Mouse (Mus musculus) embryonic facial prominence, embryonic 11.5 days (tissue): ENCODE measurements at regions not wholly inside any gene's neighbourhood (a gene's known extent, or its start where the extent isn't known, plus 50 kb on each side); places are given as distances from the start of the nearest gene placed in this dataset.

Experiments
- ATAC-seq: fragments of 200-750 bp; cut with Nextera tagmentation; replicated peaks from 2 replicates; pipeline ENCODE4 v1.8.0; 2017; ENCODE audit warnings: low read depth; ENCODE audit not compliant: insufficient number of reproducible peaks, low FRiP score, low TSS enrichment
- DNase-seq: peaks from one replicate; pipeline ENCODE4 v3.0.0-alpha.2; 2015; ENCODE audit warnings: low spot score
- H3K27ac ChIP-seq: fragments of 300-500 bp; sonication (generic); replicated peaks from 2 replicates; pipeline ENCODE4 v1.5.1; 2014; ENCODE audit warnings: mild to moderate bottlenecking, low read depth, low read length, control low read depth
- H3K27me3 ChIP-seq: fragments of 300-500 bp; sonication (generic); 2 replicates; pipeline ENCODE4 v1.6.1; 2014; ENCODE audit warnings: mild to moderate bottlenecking, low read length, moderate library complexity, mixed read lengths; ENCODE audit not compliant: control insufficient read depth, insufficient read depth
- H3K36me3 ChIP-seq: fragments of 300-500 bp; sonication (generic); replicated peaks from 2 replicates; pipeline ENCODE4 v1.6.1; 2014; ENCODE audit warnings: low read depth, mild to moderate bottlenecking, low read length, moderate library complexity, mixed read lengths; ENCODE audit not compliant: control insufficient read depth, insufficient read depth
- H3K4me1 ChIP-seq: fragments of 300-500 bp; sonication (generic); 2 replicates; pipeline ENCODE4 v1.6.1; 2014; ENCODE audit warnings: low read length, mixed read lengths; ENCODE audit not compliant: control insufficient read depth, insufficient read depth
- H3K4me2 ChIP-seq: fragments of 300-500 bp; sonication (generic); 2 replicates; pipeline ENCODE4 v1.6.1; 2014; ENCODE audit warnings: low read depth, mild to moderate bottlenecking, control low read depth, low read length, moderate library complexity
- H3K4me3 ChIP-seq: fragments of 300-500 bp; sonication (generic); 2 replicates; pipeline ENCODE4 v1.5.1; 2014; ENCODE audit warnings: low read depth, low read length, control low read depth
- H3K9ac ChIP-seq: fragments of 300-500 bp; sonication (generic); replicated peaks from 2 replicates; pipeline ENCODE4 v1.6.1; 2014; ENCODE audit warnings: mild to moderate bottlenecking, control low read depth, low read length
- H3K9me3 ChIP-seq: fragments of 300-500 bp; sonication (generic); replicated peaks from 2 replicates; pipeline ENCODE4 v1.6.1; 2016; ENCODE audit warnings: mild to moderate bottlenecking, low read length, inconsistent platforms, mixed read lengths; ENCODE audit not compliant: control insufficient read depth
- WGBS: fragments of 180-500 bp; shearing (Covaris S2); extraction: QIAGEN DNeasy Blood & Tissue Kit; methylation state at CpG from one replicate; pipeline ENCODE4 v1.1.7; 2014; 5-methylcytosine and 5-hydroxymethylcytosine counted together

DNA sequence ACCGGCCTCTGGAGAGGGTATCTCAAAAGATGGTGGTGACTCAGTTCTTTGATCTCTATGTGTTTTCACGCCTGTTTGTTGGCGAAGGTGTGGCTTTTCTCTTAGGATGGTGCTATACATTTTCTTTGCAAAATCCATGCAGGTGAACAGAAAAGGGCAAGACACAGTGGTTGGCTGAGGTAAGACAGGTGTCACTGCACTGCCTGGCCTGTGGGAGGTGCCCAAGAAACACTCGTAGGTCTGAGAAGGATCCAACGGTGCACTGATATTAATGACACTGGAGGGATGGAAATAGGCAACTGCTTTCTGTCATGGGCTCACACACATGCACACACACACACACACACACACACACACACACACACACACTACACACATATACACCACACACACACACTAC is 283.1 kb downstream of the Vrk1 start:
- no peak overlapping the region for H3K9ac ChIP-seq
- no peaks in the 10 kb centered on the region for H3K27me3 ChIP-seq
- H3K4me1 ChIP-seq = no peaks in the 10 kb centered on the region
- no peak overlapping the region for H3K4me3 ChIP-seq
- H3K27ac ChIP-seq = no peak overlapping the region
- DNase-seq (no peak), ATAC-seq (no peak)
- H3K4me2 ChIP-seq = no peak overlapping the region
- no peaks in the 10 kb centered on the region for H3K36me3 ChIP-seq
- 68% methylated on average over 5 of the region's 5 CpGs for WGBS
- H3K9me3 ChIP-seq = no peaks in the 10 kb centered on the region

DNA sequence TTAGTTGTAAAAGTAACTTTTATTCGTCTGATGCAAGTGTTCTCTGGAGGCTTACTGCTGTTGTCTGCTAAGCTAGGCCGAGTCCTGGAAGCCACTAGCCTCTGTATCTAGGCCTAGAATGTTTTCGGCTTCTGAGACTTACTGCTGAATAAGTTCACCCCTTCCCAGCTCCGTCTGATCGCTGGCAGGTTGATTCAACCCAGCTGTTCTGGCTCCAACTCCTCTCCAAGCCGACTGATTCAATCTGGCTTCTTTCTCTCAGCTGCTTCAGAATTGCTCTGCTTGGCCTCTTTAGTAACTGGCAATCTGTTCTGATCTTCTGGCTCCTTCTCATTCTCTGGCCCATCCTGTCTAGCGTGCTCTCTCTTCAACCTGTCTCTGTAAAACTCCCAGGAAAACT is 285.6 kb downstream of the Vrk1 start:
- Histone ChIP-seq H3K27ac (no peak overlapping the region), H3K9me3 (no peaks in the 10 kb centered on the region), H3K27me3 (no peaks in the 10 kb centered on the region), H3K9ac (no peak overlapping the region), H3K4me1 (no peaks in the 10 kb centered on the region), H3K36me3 (no peaks in the 10 kb centered on the region), H3K4me2 (no peak overlapping the region), H3K4me3 (no peak overlapping the region)
- DNase-seq (peak; percentile 65), ATAC-seq (no peak)
- 53% methylated on average over 7 of the region's 7 CpGs for WGBS

DNA sequence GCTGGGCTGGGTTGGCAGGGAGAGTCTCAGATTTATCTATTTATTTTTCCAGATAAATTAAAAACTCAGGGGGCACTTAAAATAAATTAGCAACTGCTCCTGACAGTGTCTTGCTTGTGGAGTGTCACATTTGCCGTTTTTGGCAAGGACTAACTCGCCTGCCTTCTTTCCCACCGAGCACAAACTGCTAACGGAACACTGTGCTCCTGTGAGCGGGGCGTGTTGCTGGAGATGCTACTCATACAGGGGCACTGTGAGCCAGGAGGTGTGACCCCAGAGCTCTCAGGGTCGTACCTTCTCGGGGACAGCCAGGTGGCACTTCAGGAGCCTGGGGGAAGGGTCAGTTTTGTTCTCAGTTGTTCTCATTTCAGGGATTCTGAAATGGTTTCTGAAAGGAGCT is 292.6 kb downstream of the Vrk1 start:
- Histone ChIP-seq H3K36me3 (no peaks in the 10 kb centered on the region), H3K9me3 (no peaks in the 10 kb centered on the region), H3K4me2 (no peak overlapping the region), H3K4me1 (no peaks in the 10 kb centered on the region), H3K27me3 (no peaks in the 10 kb centered on the region), H3K4me3 (no peak overlapping the region), H3K27ac (no peak overlapping the region), H3K9ac (no peak overlapping the region)
- ATAC-seq (no peak), DNase-seq (no peak)
- WGBS = 68% methylated on average over 8 of the region's 8 CpGs

DNA sequence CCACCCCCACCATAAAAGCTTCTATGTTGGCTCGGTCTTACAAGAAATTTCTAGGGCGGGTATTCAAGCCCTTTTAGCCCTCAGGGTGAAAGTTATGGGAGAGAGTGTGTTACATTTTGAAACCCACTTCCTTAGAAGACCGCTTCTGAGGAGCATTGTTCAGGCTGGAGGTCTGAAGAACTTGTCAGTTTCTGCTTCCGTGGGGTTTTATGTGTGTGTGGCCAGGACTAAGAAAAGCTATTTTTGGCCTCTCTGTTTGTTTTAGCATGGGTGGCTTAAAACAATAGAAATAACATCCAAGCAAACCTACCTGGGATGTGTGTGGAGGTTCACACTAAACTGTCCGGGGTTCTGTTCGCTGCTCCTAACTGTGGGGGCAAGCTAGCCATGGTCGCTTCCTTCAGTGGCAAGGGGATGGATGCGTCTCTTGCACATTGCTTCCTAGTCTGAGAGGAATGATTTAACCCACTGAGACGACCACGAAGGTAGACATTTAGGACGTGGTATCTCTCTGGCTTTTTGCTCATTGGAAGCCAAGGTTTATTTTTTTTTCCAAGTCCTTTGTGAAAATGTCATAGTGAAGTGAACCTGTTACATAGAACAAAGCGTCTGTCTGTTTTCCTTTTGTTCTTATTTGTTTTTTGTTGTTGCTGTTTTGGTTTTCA is 298.4 kb downstream of the Vrk1 start:
- no peaks in the 10 kb centered on the region for H3K36me3 ChIP-seq
- no peak for ATAC-seq
- H3K4me1 ChIP-seq = no peaks in the 10 kb centered on the region
- no peak overlapping the region for H3K9ac ChIP-seq
- no peak for DNase-seq
- no peak overlapping the region for H3K4me3 ChIP-seq
- 69% methylated on average over 12 of the region's 12 CpGs for WGBS
- no peaks in the 10 kb centered on the region for H3K9me3 ChIP-seq
- no peak overlapping the region for H3K4me2 ChIP-seq
- no peaks in the 10 kb centered on the region for H3K27me3 ChIP-seq
- no peak overlapping the region for H3K27ac ChIP-seq

DNA sequence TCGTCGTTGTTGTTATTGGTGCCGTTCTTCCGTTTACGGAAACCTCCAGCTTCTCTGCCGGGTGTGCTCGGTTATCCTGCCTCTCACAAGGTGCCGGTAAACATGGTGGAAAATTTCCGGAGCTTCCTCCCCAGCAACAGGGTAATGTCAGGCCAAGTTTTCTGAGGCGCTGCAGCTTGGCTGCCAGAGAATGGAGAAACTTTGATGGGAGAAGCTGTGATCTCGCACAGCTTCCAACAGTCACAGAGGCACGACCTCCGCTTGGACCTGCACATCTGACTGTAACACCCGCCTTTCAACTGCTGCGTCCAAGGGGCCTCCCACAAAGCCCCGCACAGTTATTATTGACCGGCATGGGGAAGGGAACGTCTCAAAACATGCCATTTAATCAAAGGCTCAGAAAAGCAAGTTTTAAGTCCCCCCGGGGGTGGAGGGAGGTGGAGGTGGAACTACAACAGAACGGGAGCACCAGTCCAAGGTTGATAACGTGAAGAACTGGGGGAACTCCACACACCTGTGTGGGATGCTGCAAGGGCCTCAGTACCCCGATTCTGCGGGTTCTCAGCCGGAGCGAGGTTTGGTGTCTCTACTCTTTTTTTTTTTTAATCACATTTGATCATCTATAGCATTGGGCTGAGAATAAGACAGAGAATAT is 299.1 kb downstream of the Vrk1 start:
- 78% methylated on average over 25 of the region's 25 CpGs for WGBS
- Histone ChIP-seq H3K4me3 (no peak overlapping the region), H3K27me3 (no peaks in the 10 kb centered on the region)

DNA sequence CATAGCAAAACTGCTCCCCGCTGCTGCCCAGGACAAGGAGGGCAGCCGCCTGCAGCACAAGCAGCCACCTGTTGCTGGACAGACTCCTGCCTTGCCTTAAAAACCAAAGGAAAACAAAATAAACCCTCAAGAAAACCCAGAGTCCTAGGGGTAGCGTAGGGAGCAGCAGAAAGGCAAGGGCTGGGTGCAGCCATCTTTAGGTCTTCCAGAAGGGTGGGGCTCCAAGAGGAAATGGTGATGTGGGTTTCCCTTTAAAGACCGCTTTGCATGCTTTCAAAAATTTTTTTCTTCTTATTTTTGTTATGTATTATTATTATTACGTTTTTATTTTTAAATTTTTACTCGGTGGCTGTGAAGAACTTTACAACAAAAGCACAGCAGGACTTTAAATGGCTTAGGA is 300.1 kb downstream of the Vrk1 start:
- H3K9me3 ChIP-seq = no peaks in the 10 kb centered on the region
- no peak for ATAC-seq
- H3K4me3 ChIP-seq = no peak overlapping the region
- DNase-seq = no peak
- peak overlapping the region; percentile 80 for H3K4me2 ChIP-seq
- WGBS = 27% methylated on average over 6 of the region's 6 CpGs
- no peak overlapping the region for H3K27ac ChIP-seq
- no peak overlapping the region for H3K9ac ChIP-seq
- H3K27me3 ChIP-seq = no peaks in the 10 kb centered on the region
- H3K36me3 ChIP-seq = no peaks in the 10 kb centered on the region
- no peaks in the 10 kb centered on the region for H3K4me1 ChIP-seq

More for the DNA sequence above, 299.1 kb downstream of the Vrk1 start:
- H3K4me2 ChIP-seq = no peak overlapping the region
- DNase-seq (no peak), ATAC-seq (no peak)
- H3K27ac ChIP-seq = no peak overlapping the region
- no peak overlapping the region for H3K9ac ChIP-seq
- no peaks in the 10 kb centered on the region for H3K36me3 ChIP-seq
- no peaks in the 10 kb centered on the region for H3K4me1 ChIP-seq
- no peaks in the 10 kb centered on the region for H3K9me3 ChIP-seq

DNA sequence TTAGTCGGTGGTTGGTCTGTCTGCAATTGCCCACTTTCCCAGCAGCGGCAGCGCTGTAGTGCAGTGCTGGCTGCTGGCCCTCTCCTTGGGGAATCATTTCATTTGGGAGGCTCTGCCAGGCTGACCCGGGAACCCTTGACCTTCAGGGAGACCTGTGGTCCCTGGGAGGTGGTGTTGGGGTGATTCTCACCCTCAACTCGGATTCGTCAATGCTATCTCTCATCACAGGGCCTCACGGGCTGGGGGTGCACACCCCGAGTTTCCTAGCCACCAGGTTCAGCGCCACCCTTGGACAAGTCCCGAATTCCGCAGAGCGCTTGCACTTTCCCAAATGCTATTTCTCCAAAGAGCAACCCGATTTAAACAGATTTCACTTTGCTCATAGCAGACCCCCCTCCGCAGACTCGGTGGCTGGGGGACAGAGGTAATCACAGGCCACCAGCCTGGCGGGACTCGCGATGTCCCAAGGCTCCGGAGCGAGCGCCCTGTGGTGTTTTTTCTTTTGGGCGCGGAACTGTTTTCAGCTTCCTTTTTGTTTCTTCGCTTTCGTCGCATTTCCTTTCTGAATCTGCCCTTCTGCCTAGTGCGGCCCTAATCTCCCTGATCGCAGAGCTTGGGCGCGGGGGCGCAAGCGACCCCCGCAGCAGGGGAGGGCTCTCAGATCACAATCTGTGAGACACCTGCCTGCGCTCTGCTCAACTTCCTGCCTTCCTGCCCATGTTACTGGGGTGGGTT is 300.7 kb downstream of the Vrk1 start:
- peak overlapping the region; percentile 80 for H3K4me2 ChIP-seq
- no peak overlapping the region for H3K27ac ChIP-seq
- H3K4me3 ChIP-seq = peak overlapping the region; percentile 37
- under 1% methylated on average over 34 of the region's 34 CpGs for WGBS
- H3K27me3 ChIP-seq = no peaks in the 10 kb centered on the region
- no peak; the same call in 1 of the 2 replicates for ATAC-seq
- no peaks in the 10 kb centered on the region for H3K9me3 ChIP-seq
- H3K36me3 ChIP-seq = no peaks in the 10 kb centered on the region
- peak overlapping the region; percentile 47 for H3K9ac ChIP-seq
- peak; percentile 52 for DNase-seq
- H3K4me1 ChIP-seq = no peaks in the 10 kb centered on the region

DNA sequence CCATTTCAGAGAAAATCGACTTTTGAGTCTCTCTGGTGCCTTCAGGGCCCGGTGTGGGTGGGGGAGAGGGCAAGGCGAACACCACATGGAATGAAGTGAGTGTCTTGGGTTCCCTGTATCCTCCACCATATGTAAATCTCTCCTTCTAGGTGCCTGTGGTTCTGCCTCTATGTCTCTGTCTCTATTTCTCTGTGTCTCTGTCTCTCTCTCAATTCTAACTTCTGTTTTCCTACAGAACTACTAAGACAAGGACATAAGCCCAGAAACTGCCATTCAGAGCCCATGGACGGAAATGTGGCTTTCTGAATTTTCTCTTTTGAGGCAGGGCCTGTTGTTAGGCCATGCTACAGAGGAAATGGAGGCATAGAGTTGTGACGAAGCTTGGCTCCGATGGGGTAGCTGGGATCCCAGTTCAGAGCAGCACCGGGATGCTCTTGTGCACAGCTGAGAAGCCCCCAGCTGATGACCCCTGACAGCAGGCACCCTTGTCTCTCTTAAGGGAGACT is 301.3 kb downstream of the Vrk1 start:
- Histone ChIP-seq H3K36me3 (no peaks in the 10 kb centered on the region), H3K27ac (no peak overlapping the region), H3K4me2 (peak overlapping the region; percentile 80), H3K9me3 (no peaks in the 10 kb centered on the region), H3K4me1 (no peaks in the 10 kb centered on the region), H3K4me3 (peak overlapping the region; percentile 37), H3K27me3 (no peaks in the 10 kb centered on the region), H3K9ac (peak overlapping the region; percentile 47)
- no peak for ATAC-seq
- DNase-seq = no peak
- WGBS = 34% methylated on average over 7 of the region's 7 CpGs
